Mouse (Mus musculus): ENCODE measurements around the gene Paip2b. TPM values are rescaled to one million over a fixed set of nuclear protein-coding genes. Genes with fewer than 3 reads are reported as not detected.
"Not testable (repeated sequence)": the region's sequence is repeated elsewhere in the genome, so short reads cannot be mapped to it uniquely, and the experiment has no call there.

Paip2b gene
- polyA plus RNA-seq, 1 experiment: 8.2 TPM

DNA sequence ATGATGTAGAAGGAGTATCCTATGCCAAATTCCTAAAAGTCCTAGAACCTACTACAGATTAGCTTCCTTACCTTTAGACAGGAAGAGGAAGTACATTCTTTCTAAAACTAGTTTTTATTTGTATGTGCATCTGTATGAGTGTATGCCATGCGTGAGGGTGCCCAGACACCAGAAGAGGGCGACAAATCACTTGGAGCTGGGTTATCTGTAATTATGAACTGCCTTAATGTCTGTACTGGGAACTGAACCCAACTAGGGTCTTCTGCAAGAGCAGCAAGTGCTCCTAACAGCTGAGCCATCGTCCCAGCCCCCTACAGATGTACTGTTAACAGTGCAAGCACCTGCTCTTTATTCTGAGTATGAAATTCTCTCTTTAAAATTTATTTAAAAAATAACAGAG lies 15.7 kb downstream of the Paip2b start:
- WGBS: 98% methylated on average over 3 of the region's 3 CpGs
- DNase-seq (ENCODE audit: low read depth, low spot score): no peak

- no peak for DNase-seq (ENCODE audit: low read depth, low spot score)
- 92% methylated on average over 3 of the region's 3 CpGs for WGBS
Observed at GRCm38 (mm10) chr6:83802846-83803245, 28.7 kb downstream of the Paip2b start.

DNA sequence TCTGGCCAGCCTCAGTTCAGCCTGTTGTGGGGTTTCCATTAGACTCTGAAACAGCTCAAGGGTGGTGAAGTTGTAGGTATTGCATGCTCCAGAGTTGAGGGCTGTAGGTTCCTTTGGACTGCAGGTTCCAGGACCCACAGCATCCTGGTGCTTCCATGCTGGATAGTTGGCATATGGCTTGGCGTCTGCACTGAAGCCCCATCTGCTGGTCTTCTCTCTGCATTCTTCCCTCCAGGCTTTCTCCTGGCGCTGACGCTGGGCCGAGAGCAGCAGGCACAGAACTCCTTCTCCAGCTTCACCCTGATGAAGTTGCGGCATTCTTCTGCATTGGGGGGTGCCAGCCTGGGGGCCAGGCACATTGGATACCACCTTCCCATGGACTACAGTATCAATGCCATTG lies 29.5 kb downstream of the Paip2b start:
- 94% methylated on average over 5 of the region's 5 CpGs for WGBS
- no peak for DNase-seq (ENCODE audit: low read depth, low spot score)

DNA sequence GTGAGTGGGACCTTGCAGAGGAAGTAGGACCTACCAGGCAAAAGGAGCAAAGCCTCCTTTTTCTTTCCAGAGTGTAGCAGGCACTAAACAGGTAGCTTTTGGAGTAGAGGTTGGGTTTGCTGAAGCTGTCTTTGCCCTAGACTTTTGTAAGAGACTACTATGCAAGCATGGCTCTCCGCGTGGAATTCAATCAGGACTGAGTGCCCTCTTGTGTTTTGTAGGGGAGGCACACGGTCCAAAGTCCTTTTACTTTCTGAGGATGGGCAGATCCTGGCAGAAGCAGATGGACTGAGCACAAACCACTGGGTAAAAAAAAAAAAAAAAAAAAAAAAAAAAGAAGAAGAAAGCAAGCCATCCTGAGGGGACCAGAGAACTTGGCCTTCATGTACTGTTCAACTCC lies 34.9 kb downstream of the Paip2b start:
- 25% methylated on average over 3 of the region's 3 CpGs for WGBS
- peak; percentile 27 for DNase-seq (ENCODE audit: low read depth, low spot score)

DNA sequence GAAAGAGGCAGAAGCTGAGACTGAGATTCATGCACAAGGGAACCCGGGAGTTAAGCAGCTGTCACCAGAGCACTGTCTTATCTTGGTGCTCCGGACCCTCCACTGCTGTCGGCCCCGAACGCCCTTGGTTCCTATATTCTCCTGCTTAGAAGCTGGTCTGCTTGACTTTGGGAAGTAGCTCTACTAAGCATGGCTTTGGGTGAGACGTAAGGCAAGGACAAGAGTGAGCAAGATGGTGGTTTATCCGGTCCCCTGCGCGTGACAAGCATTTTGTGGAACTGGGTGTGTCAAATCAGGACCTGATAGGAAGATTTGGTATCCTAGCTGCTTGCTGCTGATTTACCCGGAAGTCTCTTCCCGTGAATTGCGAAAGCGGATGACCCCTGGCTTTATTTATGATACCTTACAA lies 36.0 kb downstream of the Paip2b start:
- DNase-seq (ENCODE audit: low read depth, low spot score): peak; percentile 51
- under 1% methylated on average over 13 of the region's 13 CpGs for WGBS

DNA sequence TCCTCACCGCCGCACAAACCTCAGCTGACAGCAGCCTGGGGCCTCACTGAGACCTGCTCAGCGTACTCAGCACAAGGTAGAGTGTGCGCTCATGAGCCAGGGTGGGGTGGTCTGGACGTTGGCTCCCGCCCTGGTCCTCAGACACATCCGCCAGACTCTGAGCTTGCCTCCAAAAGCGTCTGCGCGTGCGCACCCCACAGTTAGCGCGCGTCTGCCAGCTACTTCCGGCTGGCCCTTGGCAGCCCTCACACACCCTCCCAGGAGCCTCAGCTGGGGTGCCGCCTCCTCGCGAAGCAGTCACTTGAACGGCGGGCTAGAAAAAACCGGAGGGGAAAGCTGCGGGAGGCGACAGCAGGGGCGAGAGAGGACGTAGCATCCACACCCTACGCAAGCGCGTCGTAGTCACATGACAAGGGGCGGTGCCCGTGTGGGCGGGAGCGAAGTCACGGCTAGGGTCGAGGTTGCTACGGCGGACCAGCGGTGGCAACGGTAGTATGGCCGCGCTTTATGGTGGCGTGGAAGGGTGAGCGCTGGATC lies 36.7 kb downstream of the Paip2b start, which contains the start of gene Nagk:
Gene Nagk (plus strand): TSS at position 223 of the 537 bp plus-strand sequence.
- WGBS: under 1% methylated on average over 43 of the region's 43 CpGs
- peak; percentile 93 for DNase-seq (ENCODE audit: low read depth, low spot score)

DNA sequence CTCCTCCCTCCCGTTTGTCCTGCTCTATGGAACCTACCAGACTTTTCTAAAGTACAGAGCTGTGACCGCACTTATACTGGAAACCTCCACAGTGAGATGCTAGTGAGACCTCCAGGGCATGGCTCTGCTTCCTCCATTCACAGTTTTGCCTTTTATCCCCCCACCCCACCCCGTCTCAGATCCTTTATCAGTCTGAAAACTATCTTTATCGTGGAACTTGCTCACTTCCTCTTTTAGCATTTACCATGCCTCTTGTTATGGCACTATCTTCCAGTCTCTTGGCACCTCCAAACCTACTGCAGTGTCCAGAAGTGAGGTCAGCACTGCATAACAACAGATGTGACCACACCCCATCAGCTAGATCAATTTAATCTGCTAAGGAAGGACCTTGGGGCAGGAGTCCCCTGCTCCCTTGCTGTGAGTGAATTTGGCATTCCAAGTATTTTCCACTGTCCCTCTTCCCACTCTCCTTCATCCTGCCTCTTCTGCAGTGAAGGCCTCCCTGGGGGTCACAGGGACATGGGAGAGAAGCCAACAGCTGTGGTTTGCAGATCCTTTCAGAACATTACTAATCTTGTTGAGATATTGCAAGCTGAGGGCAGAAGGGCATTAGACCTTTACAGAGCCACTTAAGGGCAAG lies 40.2 kb downstream of the Paip2b start:
- no peak for DNase-seq (ENCODE audit: low read depth, low spot score)
- WGBS: 48% methylated on average over 4 of the region's 4 CpGs

GRCm38 (mm10) chr6:83790533-83790932 lies 41.0 kb downstream of the Paip2b start:
- not testable (repeated sequence) for DNase-seq (ENCODE audit: low read depth, low spot score)
- 82% methylated on average over 5 of the region's 5 CpGs for WGBS

GRCm38 (mm10) chr6:83788554-83788953 lies 43.0 kb downstream of the Paip2b start:
- no peak for DNase-seq (ENCODE audit: low read depth, low spot score)
- WGBS: 87% methylated on average over 7 of the region's 7 CpGs

DNA sequence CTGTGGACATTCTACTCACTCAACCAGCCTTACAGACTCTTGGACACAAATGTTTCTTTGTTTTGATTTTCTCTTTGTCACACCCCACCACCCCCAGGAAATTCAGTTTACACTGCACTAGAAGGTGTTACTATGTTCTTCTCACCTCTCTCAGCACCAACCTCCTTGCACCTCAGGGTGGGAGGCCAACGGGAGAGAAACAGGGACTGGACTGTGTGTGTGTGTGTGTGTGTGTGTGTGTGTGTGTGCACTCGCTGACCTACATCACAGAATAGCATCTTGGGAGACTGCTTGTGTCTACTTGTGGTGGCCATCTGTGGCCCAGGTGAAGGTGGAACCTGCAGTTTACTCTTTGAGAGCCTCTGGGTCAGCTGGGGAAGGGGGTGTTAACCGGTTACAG lies 45.1 kb downstream of the Paip2b start:
- 69% methylated on average over 3 of the region's 3 CpGs for WGBS
- no peak for DNase-seq (ENCODE audit: low read depth, low spot score)

DNA sequence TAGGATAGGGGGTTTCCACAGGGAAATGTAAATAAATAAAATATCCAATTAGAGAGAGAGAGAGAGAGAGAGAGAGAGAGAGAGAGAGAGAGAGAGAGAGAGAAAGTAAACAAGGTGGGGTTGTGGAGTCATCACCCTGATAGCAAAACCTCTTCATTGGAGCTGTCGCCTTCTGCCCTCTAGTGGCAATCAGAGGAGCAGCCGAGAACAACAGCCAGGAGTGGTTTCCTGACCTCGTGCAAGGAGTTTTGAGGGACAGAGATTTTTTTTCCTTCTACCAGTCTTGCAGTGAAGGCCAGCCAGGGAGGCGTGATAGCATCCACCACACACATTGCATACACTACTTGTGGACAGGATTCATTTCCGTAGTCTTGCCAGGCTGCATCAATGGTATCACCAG lies 52.5 kb downstream of the Paip2b start:
- DNase-seq (ENCODE audit: low read depth, low spot score): peak; percentile 21
- 7% methylated on average over 5 of the region's 5 CpGs for WGBS

DNA sequence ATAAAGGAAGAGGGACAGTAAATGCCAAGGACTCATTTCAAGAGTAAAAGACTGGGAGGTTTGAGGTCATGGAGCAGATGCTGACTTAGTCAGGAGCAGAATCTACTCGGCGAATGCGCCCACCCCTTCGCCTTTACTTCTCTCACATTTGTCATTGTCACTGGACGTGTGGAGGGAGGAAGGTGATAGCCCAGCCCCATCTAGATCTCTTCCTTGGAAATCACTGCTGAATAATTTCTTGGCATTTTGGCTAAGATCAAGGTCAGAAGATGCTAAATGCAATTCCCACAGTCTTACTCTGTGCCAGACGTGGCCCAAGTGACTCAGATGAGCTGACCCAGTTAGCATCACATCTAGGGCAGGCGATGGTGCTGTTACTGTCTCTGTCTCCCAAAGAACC lies 53.2 kb downstream of the Paip2b start:
- 90% methylated on average over 7 of the region's 7 CpGs for WGBS
- no peak for DNase-seq (ENCODE audit: low read depth, low spot score)

- WGBS: under 1% methylated on average over 45 of the region's 45 CpGs
- DNase-seq (ENCODE audit: low read depth, low spot score): peak; percentile 62
Observed at GRCm38 (mm10) chr6:83775638-83776293, 55.8 kb downstream of the Paip2b start, which contains the start of gene Tex261. Gene Tex261 (minus strand): TSS chr6:83775813.

DNA sequence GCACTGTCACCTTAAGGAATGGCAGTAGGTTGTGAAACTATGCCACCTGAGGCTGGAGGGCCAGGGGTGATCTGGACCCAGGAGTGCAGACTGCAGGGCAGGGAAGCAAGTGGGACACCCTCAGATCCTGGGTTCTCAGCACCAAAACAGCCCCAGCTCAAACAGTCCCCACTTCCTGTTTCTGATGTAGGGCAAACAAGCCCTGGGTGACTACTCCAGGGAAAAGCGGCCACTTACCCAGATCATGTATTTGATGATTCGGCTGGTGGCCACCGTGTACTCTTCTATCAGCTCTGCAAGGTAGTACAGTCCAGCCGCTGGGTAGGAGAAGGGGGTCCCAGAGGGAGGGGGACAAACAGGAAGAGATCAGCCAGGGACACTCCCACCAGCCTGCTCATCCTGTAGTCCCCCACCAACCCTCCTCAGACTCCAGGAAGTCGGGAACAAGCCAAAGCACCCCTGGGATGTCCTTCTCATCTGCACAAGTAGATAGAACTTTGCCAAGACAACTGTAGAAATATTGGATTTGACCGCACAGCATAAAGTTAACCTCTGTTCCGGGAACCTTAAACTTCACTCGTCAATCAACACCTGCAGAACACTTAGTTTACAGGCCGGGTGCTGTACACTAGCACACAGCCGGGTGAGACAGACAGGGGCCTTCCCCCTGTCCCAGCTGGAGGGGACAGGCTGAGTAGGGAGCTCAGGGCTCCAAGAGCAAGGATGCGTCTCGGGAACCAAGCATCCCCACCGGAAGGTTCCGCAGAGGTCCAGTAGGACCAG lies 56.6 kb downstream of the Paip2b start:
- DNase-seq (ENCODE audit: low read depth, low spot score): peak; percentile 19

GRCm38 (mm10) chr6:83774126-83774525 lies 57.4 kb downstream of the Paip2b start:
- WGBS: 25% methylated on average over 9 of the region's 9 CpGs
- DNase-seq (ENCODE audit: low read depth, low spot score): peak; percentile 36

More for the DNA sequence above, 56.6 kb downstream of the Paip2b start:
- under 1% methylated on average over 14 of the region's 14 CpGs for WGBS

DNA sequence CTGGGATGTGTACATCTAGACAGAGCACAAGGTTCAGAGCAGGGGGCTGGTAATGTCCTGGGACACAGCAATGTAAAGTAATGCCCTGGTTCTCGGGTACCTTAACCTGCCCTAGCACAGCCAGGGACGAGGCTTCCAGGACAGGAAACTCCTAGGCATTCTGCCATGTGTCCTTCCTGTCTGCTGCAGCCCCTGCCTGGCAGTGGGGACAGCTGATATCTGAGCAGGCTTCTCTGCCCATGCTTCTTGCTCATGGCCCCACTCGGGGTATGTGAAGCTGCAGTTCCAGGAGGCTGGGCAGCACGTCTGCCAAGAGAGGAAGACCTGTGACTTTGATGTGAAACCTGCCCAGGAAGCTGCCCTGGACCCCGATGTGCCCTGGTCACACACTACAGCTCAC lies 63.1 kb downstream of the Paip2b start:
- 57% methylated on average over 5 of the region's 5 CpGs for WGBS
- no peak for DNase-seq (ENCODE audit: low read depth, low spot score)

DNA sequence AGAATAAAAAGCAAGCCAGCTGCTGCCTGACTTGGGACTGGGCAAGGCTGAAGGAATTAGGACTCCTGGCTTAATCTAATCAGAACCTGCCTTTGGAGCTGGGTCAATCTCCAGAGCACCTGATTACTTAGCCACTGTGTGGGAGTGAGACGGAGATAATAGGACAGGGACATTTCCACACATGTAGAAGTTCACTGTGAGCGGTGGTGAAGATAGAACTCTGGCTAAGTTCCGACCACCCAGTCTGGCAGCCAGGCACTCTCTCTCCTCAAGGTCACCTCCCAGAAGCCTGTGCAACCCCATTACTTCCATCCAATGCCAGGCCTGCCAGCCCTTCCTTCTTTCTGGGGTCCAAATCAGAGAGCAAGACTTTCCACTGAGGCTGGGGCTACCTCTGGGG lies 64.6 kb downstream of the Paip2b start:
- no peak for DNase-seq (ENCODE audit: low read depth, low spot score)
- WGBS: 90% methylated on average over 3 of the region's 3 CpGs

GRCm38 (mm10) chr6:83762880-83763431 lies 68.6 kb downstream of the Paip2b start:
- WGBS: 4% methylated on average over 35 of the region's 35 CpGs
- peak; percentile 11 for DNase-seq (ENCODE audit: low read depth, low spot score)

DNA sequence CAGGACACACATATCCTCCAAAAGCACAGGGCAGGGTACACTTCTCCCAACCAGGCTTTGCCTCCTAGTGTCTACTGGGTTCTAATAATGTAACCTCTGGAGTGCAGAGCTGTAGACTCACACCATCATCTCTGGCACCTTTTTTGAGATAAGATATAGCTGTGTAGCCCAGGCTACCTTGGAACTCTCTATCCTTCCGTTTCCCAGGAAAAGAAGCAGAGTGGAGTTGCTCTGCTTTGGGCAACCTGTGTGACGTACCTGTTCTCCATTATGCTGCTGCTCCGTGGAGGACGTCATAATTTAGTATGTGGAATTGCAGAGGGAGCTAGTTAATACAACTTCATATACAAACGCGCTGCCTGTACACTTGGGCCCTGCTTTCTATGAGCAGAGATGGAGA lies 69.2 kb downstream of the Paip2b start, which contains the start of gene Ankrd53:
Gene Ankrd53 (plus strand): TSS at position 301 of the 400 bp plus-strand sequence.
- DNase-seq (ENCODE audit: low read depth, low spot score): no peak
- WGBS: 35% methylated on average over 6 of the region's 6 CpGs

DNA sequence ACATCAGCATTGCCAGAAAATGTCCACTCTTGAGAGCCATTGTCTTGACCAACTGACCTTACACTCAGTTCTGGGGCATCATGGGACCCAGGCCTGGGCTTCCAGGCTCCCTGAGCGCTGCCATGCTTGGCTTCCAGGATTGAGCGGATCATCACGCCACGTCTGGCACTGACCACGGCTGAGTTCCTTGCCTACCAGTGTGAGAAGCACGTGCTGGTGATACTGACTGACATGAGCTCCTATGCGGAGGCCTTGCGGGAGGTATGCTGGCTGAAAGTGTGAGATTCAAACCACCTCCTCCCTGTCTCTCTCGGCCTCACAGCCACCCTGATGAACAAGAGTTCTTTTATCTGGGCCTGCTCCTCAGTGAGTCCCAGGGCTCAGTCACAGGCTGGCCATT lies 75.5 kb downstream of the Paip2b start:
- no peak for DNase-seq (ENCODE audit: low read depth, low spot score)
- 87% methylated on average over 9 of the region's 9 CpGs for WGBS

Measured in large intestine, adult 2 months (tissue).